Mouse (Mus musculus) CH12.LX (cell line): ENCODE results near the gene Olfm3.

Experiments used
- CTCF ChIP-seq, 2 experiments: IDR thresholded peaks in 1 of 2; conservative IDR thresholded peaks in 1 of 2; 2 replicates each; pipeline ENCODE4 v1.5.1; 2011 to 2012; ENCODE audit warnings: low read depth in 2 of 2, low read length in 2 of 2, improper control_type of control experiment in 1 of 2, inconsistent platforms in 1 of 2, mild to moderate bottlenecking in 1 of 2, moderate library complexity in 1 of 2
- RCOR1 ChIP-seq: conservative IDR thresholded peaks from 2 replicates; pipeline ENCODE4 v1.6.1; 2012; ENCODE audit warnings: low read depth, mild to moderate bottlenecking, inconsistent platforms, low read length, improper control_type of control experiment
- ZNF384 ChIP-seq: IDR thresholded peaks from 2 replicates; pipeline ENCODE4 v1.6.1; 2012; ENCODE audit warnings: low read depth, low read length, improper control_type of control experiment, inconsistent platforms

DNA sequence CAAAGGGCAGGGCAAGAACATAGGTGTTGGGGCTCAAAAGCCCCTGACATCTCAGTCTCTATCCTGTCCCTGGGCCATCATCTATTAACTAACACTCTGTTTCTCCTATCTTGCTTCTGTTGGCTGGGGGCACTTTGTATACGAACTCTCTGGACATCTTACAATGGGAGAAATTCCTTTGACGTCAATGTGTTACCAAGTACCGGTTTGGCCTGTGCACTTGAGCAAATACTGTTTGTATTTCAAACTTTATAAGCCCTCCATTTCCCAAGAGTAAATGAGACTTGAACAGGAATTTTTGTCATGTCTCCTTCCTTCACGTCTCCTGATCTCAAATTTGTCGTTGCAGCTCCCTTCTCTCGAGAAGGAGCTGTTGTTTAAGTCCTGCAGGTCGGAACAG, 270.7 kb downstream of the Olfm3 start:
- no peak for TF ChIP-seq CTCF (conservative IDR thresholded peaks at IDR 0.05 in 1 of 2, IDR thresholded peaks at IDR 0.05 in 1 of 2; ENCODE audit: low read depth in 2 of 2, low read length in 2 of 2)
- TF ChIP-seq ZNF384, result no peak
- TF ChIP-seq RCOR1, result no peak
